Mouse (Mus musculus) CD4-positive, CD25-positive, alpha-beta regulatory T cell, adult 2 months (primary cell): Measurements from ENCODE around the gene Psma5.

ENCODE experiments used
- DNase-seq: peaks from one replicate; pipeline ENCODE4 v3.0.0-alpha.2; 2012; ENCODE audit warnings: low read depth, low spot score

The Psma5 gene

GRCm38 (mm10) chr3:108306387-108306786 lies 49.7 kb downstream of the Psma5 start:
- DNase-seq = no peak

GRCm38 (mm10) chr3:108307485-108307884 lies 50.8 kb downstream of the Psma5 start:
- DNase-seq = no peak

GRCm38 (mm10) chr3:108310921-108311341 lies 54.2 kb downstream of the Psma5 start:
- DNase-seq = no peak

GRCm38 (mm10) chr3:108311688-108312087 lies 55.0 kb downstream of the Psma5 start:
- DNase-seq = no peak

- no peak for DNase-seq
These were observed 55.7 kb downstream of the Psma5 start for GRCm38 (mm10) chr3:108312414-108312813.

- DNase-seq = no peak
These were observed 56.4 kb downstream of the Psma5 start for GRCm38 (mm10) chr3:108313138-108313537.

- DNase-seq = no peak
These were observed 57.4 kb downstream of the Psma5 start for GRCm38 (mm10) chr3:108314038-108314675.

DNA sequence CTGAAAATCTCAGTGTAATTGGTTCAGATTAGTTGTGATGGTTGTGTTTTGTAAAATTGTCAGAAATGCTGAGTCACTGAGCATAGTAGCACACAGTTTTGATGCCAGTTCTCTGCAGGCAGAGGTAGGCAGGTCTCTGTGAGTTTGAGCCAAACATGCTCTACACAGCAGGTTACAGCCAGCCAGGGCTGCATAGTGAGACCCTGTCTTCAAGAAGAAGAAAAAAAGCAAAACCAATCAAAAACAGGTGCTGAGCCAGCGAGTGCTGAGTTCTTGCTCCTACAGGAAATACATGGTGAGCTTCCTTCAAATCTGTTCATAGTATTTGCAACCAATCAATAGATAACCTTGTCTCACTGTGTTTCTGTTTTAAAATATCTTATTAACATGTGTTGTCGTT lies 61.8 kb downstream of the Psma5 start:
- no peak for DNase-seq

DNA sequence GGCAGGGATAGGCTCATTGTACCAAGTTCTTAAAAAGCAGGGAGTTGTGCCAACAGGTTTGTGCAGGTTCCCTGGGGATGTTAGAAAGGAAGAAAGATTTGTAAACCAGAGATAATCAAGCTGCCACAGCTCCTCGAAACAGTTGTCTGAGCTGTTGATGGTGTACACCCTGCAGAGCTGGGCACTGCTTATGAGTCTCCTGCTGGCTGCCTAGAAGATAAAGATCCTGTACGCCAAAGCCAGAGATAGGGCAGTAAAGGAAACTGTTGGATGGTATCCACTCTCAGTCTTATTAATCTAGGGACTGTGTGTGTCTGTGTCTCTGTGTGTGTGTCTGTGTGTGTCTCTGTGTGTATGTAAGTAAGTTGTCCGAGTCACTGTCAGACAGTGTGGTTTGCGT lies 64.9 kb downstream of the Psma5 start:
- no peak for DNase-seq

GRCm38 (mm10) chr3:108322136-108322535 lies 65.4 kb downstream of the Psma5 start:
- no peak for DNase-seq

- no peak for DNase-seq
These were observed 66.2 kb downstream of the Psma5 start for GRCm38 (mm10) chr3:108322962-108323361.

DNA sequence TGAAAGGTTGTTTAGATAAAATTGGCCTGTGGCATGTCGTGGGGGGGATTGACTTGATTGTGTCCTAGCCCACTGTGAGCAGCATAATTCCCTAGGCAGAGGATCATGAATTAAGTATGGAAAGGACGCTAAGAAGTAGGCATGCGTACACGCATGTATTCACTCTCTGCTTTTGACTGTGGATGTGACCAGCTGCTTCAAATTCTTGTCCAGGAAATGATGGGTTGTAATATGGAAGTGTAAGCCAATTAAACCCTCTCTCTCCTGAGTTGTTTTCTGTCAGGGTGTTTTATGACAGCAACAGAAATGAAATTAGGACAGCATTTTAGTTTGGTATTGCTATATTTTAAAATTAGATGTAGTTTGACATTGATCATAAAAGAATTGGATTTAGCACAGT lies 68.1 kb downstream of the Psma5 start:
- DNase-seq = no peak

DNA sequence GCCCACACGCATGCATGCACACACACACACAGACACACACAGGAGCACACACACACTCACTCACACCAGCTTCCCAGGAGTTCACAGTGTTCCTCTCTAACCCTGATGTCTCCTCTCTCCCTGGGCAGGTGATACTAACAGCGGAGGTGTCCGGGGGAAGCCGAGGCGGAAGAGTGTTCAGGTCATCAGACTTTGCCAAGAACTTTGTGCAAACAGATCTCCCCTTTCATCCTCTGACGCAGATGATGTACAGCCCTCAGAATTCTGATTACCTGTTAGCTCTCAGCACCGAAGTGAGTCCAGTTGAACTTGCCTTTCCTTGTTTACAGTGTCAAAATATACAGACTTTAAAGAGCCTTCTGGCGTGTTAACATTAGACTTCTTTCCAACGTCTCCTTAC lies 68.8 kb downstream of the Psma5 start:
- DNase-seq = no peak

DNA sequence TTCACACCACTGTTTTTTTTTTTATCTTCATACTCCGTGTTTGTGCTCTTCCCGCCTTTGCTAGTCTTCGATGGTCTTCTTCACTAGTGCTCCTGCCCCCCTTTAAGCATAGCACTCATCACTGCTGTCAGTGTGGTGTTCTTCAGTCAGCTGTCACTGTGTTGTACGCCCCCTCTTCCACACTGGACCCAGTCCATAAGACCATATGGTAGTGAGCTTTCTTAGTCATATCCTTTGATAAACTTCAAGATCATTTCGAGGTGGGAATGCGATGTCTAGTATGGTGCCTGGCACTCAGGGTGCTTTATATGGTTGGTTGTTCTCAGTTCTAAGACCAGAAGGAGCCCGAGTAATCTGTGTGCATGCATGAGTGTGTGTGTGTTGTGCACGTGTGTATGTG lies 70.5 kb downstream of the Psma5 start:
- no peak for DNase-seq

- DNase-seq = no peak
These were observed 71.2 kb downstream of the Psma5 start for GRCm38 (mm10) chr3:108327916-108328315.

- no peak for DNase-seq
These were observed 71.7 kb downstream of the Psma5 start for GRCm38 (mm10) chr3:108328441-108328841.
